Comparison of ENCODE assay signal across 11 mouse cellular contexts in the genomic region with DNA sequence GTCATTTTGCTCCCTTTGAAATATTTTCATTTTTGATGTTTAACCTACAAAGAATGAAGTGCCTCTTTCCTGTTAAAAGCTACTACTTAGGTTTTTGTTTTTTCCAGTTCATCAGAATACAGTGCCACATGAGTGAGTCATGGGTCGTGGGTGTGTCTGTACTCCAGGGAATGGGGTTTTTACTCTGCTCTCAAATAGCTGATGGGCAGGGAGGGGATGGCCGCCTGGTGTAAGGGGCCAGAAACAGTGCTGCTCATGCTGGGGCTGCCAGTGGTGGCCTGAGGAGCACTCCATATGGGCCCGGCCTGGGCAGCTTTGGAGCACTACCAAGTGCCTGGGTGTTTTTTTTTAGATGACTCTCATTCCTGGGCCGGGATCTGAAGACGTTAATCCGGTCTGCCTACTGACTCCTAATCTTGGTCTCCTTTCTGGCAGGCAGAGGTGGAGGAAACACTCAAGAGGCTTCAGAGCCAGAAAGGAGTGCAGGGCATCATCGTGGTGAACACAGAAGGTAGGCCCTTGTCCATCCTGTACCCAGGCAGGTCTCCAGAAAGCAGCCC. TPM values are rescaled to one million over a fixed set of nuclear protein-coding genes. Genes with fewer than 3 reads are reported as not detected.
DNase-seq lines count a peak whose midpoint lies in the region; ATAC-seq and TF ChIP-seq lines count a peak whose summit lies in the region.
"Had no signal": no experiment of that assay in that cellular context is flagged by ENCODE, and none has a peak within 500 bp of the region (broad histone marks: within the 10 kb centered on the region; RNA-seq: fewer than 3 reads in every experiment).

No protein-coding gene starts in this region.

- DNase-seq in 3T3-L1 (ENCODE audit: low read depth, low spot score): peak; percentile 97
- peak; percentile 29 to 37 for DNase-seq in gastrocnemius, adult 8-10 months (ENCODE audit: low spot score in 2 of 2)
- DNase-seq in heart, postnatal 4 days: peak; percentile 21
- no peak for DNase-seq in hindbrain, embryonic 11.5 days (ENCODE audit: low spot score)
- no peak for DNase-seq in hindbrain, embryonic 10.5 days (ENCODE audit: low spot score)
- no peak for DNase-seq in embryo, embryonic 10 days (ENCODE audit: low spot score)
- DNase-seq: cerebellum, postnatal 14 days; spleen, adult 18-20 months had no signal

- peaks cover 42% of the 10 kb centered on the region for H3K79me3 ChIP-seq in C2C12 (ENCODE audit: low read depth)

- peaks cover 45% of the 10 kb centered on the region for H3K79me2 ChIP-seq in C2C12 (ENCODE audit: control insufficient read depth, insufficient read depth)

- H3K9me3 ChIP-seq in hindbrain, embryonic 11.5 days (ENCODE audit: control insufficient read depth, low read length): no peaks in the 10 kb centered on the region
- H3K9me3 ChIP-seq in hindbrain, embryonic 10.5 days: no peaks in the 10 kb centered on the region
- H3K9me3 ChIP-seq: forebrain, embryonic 15.5 days had no signal

- no peak for ATAC-seq in hindbrain, embryonic 11.5 days (ENCODE audit: low FRiP score)
- ATAC-seq in activated CD4-positive, CD25-positive, alpha-beta regulatory T cell, adult 4 months: no peak
- ATAC-seq: forebrain, embryonic 15.5 days had no signal

- no peak overlapping the region for H3K9ac ChIP-seq in hindbrain, embryonic 11.5 days (ENCODE audit: low read depth, low read length)
- H3K9ac ChIP-seq: forebrain, embryonic 15.5 days had no signal

- peaks cover 2% of the 10 kb centered on the region; the same call in 1 of the 2 replicates for H3K4me1 ChIP-seq in hindbrain, embryonic 11.5 days (replicated peaks; ENCODE audit: control insufficient read depth, insufficient read depth, low read length)
- H3K4me1 ChIP-seq in hindbrain, embryonic 10.5 days (replicated peaks): peaks cover 9% of the 10 kb centered on the region

- no peak overlapping the region for H3K27ac ChIP-seq in hindbrain, embryonic 11.5 days (ENCODE audit: low read depth, low read length)
- H3K27ac ChIP-seq in hindbrain, embryonic 10.5 days: no peak overlapping the region
- H3K27ac ChIP-seq: forebrain, embryonic 15.5 days had no signal

- peaks cover 43% of the 10 kb centered on the region for H3K36me3 ChIP-seq in C2C12 (ENCODE audit: control insufficient read depth, insufficient read depth)
- H3K36me3 ChIP-seq in hindbrain, embryonic 11.5 days (ENCODE audit: control insufficient read depth, insufficient read depth, low read length): peaks cover 21% of the 10 kb centered on the region
- H3K36me3 ChIP-seq in hindbrain, embryonic 10.5 days: peaks cover 71% of the 10 kb centered on the region

- no peak for TF ChIP-seq CTCF in C2C12 (IDR thresholded peaks at IDR 0.05; ENCODE audit: control insufficient read depth, insufficient read depth, insufficient read length)

- no peak overlapping the region for H3K4me3 ChIP-seq in C2C12 (ENCODE audit: insufficient read depth, poor library complexity, severe bottlenecking)
- H3K4me3 ChIP-seq in hindbrain, embryonic 11.5 days (ENCODE audit: low read depth, low read length): no peak overlapping the region
- H3K4me3 ChIP-seq in hindbrain, embryonic 10.5 days: no peak overlapping the region
- H3K4me3 ChIP-seq: forebrain, embryonic 15.5 days had no signal

- H3K4me2 ChIP-seq in hindbrain, embryonic 11.5 days (replicated peaks; ENCODE audit: low read depth, low read length): no peak overlapping the region
- H3K4me2 ChIP-seq: forebrain, embryonic 15.5 days had no signal

- WGBS in hindbrain, embryonic 11.5 days: 87% methylated on average over 7 of the region's 7 CpGs
- WGBS in hindbrain, embryonic 10.5 days: 90% methylated on average over 7 of the region's 7 CpGs

- no peak overlapping the region for H3ac ChIP-seq in C2C12 (ENCODE audit: control insufficient read depth, insufficient read length, low read depth)

- H3K27me3 ChIP-seq in C2C12 (ENCODE audit: control insufficient read depth, insufficient read depth, insufficient read length): no peaks in the 10 kb centered on the region
- no peaks in the 10 kb centered on the region for H3K27me3 ChIP-seq in hindbrain, embryonic 11.5 days (ENCODE audit: control insufficient read depth, insufficient read depth, low read length)
- no peaks in the 10 kb centered on the region for H3K27me3 ChIP-seq in hindbrain, embryonic 10.5 days (ENCODE audit: insufficient read depth, poor library complexity, severe bottlenecking)
- H3K27me3 ChIP-seq: forebrain, embryonic 15.5 days had no signal

TF ChIP-seq in C2C12, 6 proteins besides CTCF, POLR2A, EP300 and RAD21:
- peak; percentile 29 for TF ChIP-seq MAX (IDR thresholded peaks at IDR 0.05)
- TF ChIP-seq MYOD1 (IDR thresholded peaks at IDR 0.05; ENCODE audit: control insufficient read depth, insufficient read length, low read depth): no peak
- TF ChIP-seq MYOG (IDR thresholded peaks at IDR 0.05; ENCODE audit: control insufficient read depth, extremely low read depth, insufficient read length): no peak
- no peak for TF ChIP-seq USF1 (IDR thresholded peaks at IDR 0.05; ENCODE audit: low read depth)

RNA-seq across cellular contexts. Expression of gene Dynlrb1, which starts 6.0 kb away (rescaled TPM):
- 350 TPM for polyA plus RNA-seq in C2C12 (2012; fragmentation: generic; extraction: Trizol)
- total RNA-seq in gastrocnemius, adult 8-10 months (2022): 100 to 1,000 TPM in 2 of 4 experiments, 10 to 100 TPM in 2; 67.9 to 107 (median 89.1) TPM
- total RNA-seq in heart, postnatal 4 days (2021): 100 to 1,000 TPM; 211 to 218 TPM
- 534 and 550 TPM in 2 replicates for polyA plus RNA-seq in hindbrain, embryonic 11.5 days (2014; fragmentation: Nextera tagmentation; extraction: Ambion mirVana)
- 100 to 1,000 TPM; 330 to 375 TPM for polyA plus RNA-seq in activated CD4-positive, CD25-positive, alpha-beta regulatory T cell, adult 4 months (2017; shearing (Covaris generic))
- polyA plus RNA-seq in hindbrain, embryonic 10.5 days (2016; fragmentation: Nextera tagmentation; extraction: Ambion mirVana): 425 and 519 TPM in 2 replicates

RNA-seq across cellular contexts. Expression of gene Map1lc3a, which starts 33.7 kb away (rescaled TPM):
- polyA plus RNA-seq in C2C12 (2012; fragmentation: generic; extraction: Trizol): 63.1 TPM
- 100 to 1,000 TPM; 218 to 307 (median 227) TPM for total RNA-seq in gastrocnemius, adult 8-10 months (2022)
- 100 to 1,000 TPM; 410 to 462 TPM for total RNA-seq in heart, postnatal 4 days (2021)
- 152 and 161 TPM in 2 replicates for polyA plus RNA-seq in hindbrain, embryonic 11.5 days (2014; fragmentation: Nextera tagmentation; extraction: Ambion mirVana)
- polyA plus RNA-seq in activated CD4-positive, CD25-positive, alpha-beta regulatory T cell, adult 4 months (2017; shearing (Covaris generic)): 1 to 10 TPM; 1.4 to 2.3 TPM
- polyA plus RNA-seq in hindbrain, embryonic 10.5 days (2016; fragmentation: Nextera tagmentation; extraction: Ambion mirVana): 123 and 212 TPM in 2 replicates

Comparison
In these comparisons a context has a peak if more than half of its experiments do, and no peak if none do; other contexts are left out.
1. DNase-seq: peak in 3T3-L1 (single experiment), gastrocnemius, adult 8-10 months (2 of 2) and heart, postnatal 4 days (single experiment); none in hindbrain, embryonic 11.5 days (single experiment), hindbrain, embryonic 10.5 days (single experiment) and embryo, embryonic 10 days (single experiment).
2. RNA of gene Map1lc3a, which starts 33.7 kb away (polyA plus RNA-seq): 123 to 212 TPM in hindbrain, embryonic 10.5 days, 152 to 161 TPM in hindbrain, embryonic 11.5 days and 63.1 TPM in C2C12 (single experiment); 1.4 to 2.3 TPM in activated CD4-positive, CD25-positive, alpha-beta regulatory T cell, adult 4 months; every median in the first group is over 10 times any median in the second.